Mouse (Mus musculus) hematopoietic stem cell, adult 5-6 weeks (primary cell): Measurements from ENCODE around the gene Pcdh9. TPM values are rescaled to one million over a fixed set of nuclear protein-coding genes. Genes with fewer than 3 reads are reported as not detected.

ENCODE experiments used
- ATAC-seq, 2 experiments: fragments of 125-278 bp in 1 of 2; replicated peaks in 1 of 2; 2 replicates each; pipeline ENCODE4 v1.8.0; 2016 to 2017; ENCODE audit warnings: inconsistent platforms in 2 of 2, mild to moderate bottlenecking in 2 of 2, moderate number of reproducible peaks in 2 of 2, low read depth in 1 of 2, moderate TSS enrichment in 1 of 2; ENCODE audit not compliant: low FRiP score in 2 of 2, poor library complexity in 2 of 2, severe bottlenecking in 2 of 2, insufficient read depth in 1 of 2, low TSS enrichment in 1 of 2
- total RNA-seq: library from RNA; stranded (forward); fragments of 172-1452, 232-1000 nt; gene quantifications from 2 replicates; pipeline ENCODE4 v1.2.3, GENCODE M21; 2017

Pcdh9 gene
- total RNA-seq, 1 experiment from 2014 or later: not detected

- ATAC-seq: no peak
Measured at GRCm38 (mm10) chr14:93498813-93499690, 391.4 kb downstream of the Pcdh9 start.

GRCm38 (mm10) chr14:93474991-93475390 is 415.5 kb downstream of the Pcdh9 start:
- ATAC-seq: no peak

GRCm38 (mm10) chr14:93472494-93472893 is 418.0 kb downstream of the Pcdh9 start:
- no peak for ATAC-seq

GRCm38 (mm10) chr14:93463360-93463892 is 427.1 kb downstream of the Pcdh9 start:
- ATAC-seq: no peak

GRCm38 (mm10) chr14:93450930-93451665 is 439.4 kb downstream of the Pcdh9 start:
- ATAC-seq: no peak

GRCm38 (mm10) chr14:93441852-93442251 is 448.6 kb downstream of the Pcdh9 start:
- ATAC-seq: no peak

GRCm38 (mm10) chr14:93437226-93437625 is 453.3 kb downstream of the Pcdh9 start:
- no peak for ATAC-seq

GRCm38 (mm10) chr14:93416752-93417151 is 473.7 kb downstream of the Pcdh9 start:
- no peak for ATAC-seq

GRCm38 (mm10) chr14:93415496-93415895 is 475.0 kb downstream of the Pcdh9 start:
- ATAC-seq: no peak

GRCm38 (mm10) chr14:93409314-93409713 is 481.2 kb downstream of the Pcdh9 start:
- no peak for ATAC-seq

GRCm38 (mm10) chr14:93407747-93408146 is 482.7 kb downstream of the Pcdh9 start:
- no peak for ATAC-seq

GRCm38 (mm10) chr14:93385090-93385489 is 505.4 kb downstream of the Pcdh9 start:
- ATAC-seq: no peak

- no peak for ATAC-seq
Measured at GRCm38 (mm10) chr14:93381163-93381562, 509.3 kb downstream of the Pcdh9 start.

GRCm38 (mm10) chr14:93380757-93381156 is 509.7 kb downstream of the Pcdh9 start:
- ATAC-seq: no peak

GRCm38 (mm10) chr14:93376159-93376558 is 514.3 kb downstream of the Pcdh9 start:
- ATAC-seq: no peak

GRCm38 (mm10) chr14:93374181-93374580 is 516.3 kb downstream of the Pcdh9 start:
- no peak for ATAC-seq

GRCm38 (mm10) chr14:93354150-93354549 is 536.3 kb downstream of the Pcdh9 start:
- no peak for ATAC-seq

GRCm38 (mm10) chr14:93350906-93351305 is 539.6 kb downstream of the Pcdh9 start:
- ATAC-seq: no peak
